Mouse (Mus musculus) liver, adult 2 months (tissue): ENCODE results near the gene D17H6S53E.

ENCODE experiments used
- CTCF ChIP-seq: fragments of 200-500 bp; IDR thresholded peaks from 2 replicates; pipeline ENCODE4 v1.5.1; 2011; ENCODE audit warnings: low read depth, low read length, control low read depth
- POLR2A ChIP-seq: fragments of 200-500 bp; IDR thresholded peaks from 2 replicates; pipeline ENCODE4 v1.6.1; 2011; ENCODE audit warnings: low read length, control low read depth; ENCODE audit not compliant: insufficient read depth; ENCODE audit errors: extremely low read depth

DNA sequence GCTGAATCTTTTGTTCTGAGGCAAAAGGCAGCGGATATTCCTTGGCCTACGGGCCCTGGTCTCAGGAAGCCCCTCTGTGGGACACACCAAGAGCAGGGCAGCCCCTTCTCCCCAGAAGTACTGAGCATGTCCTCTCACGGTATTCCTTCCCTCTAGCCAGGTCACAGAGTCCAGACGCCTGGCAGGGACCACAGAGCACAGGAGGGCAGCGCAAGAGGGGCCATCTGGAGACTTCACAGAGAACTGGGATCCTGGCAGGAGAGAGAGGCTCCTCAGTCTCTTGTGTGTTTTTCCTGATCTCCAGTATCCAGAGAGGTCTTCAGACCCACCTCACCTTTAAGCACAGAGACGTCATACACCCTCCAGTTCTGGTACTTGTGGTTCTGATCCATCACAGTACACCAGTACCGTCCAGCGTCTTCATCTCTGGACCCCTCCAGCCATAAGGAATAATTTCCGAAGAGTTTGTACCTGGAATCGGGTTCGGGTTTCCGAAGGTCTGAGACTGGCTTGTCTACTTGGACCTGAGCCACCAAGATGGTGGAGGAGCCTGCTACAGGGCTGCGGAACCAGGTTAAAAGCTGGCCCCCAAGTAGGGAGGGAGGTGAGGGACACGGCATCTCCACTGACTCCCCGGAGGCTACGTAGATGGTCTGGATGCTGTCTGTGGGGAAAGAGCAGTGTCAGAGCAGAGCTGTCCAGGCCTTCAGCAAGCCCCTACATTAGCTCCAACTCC lies 43.2 kb upstream of the D17H6S53E start:
- no peak for TF ChIP-seq CTCF
- no peak for TF ChIP-seq POLR2A
